Mouse (Mus musculus) stomach, postnatal 0 days (tissue): ENCODE measurements around the gene Serinc5. TPM values are rescaled to one million over a fixed set of nuclear protein-coding genes. Genes with fewer than 3 reads are reported as not detected.

ENCODE experiments used
- ATAC-seq: fragments of 200-750 bp; cut with Nextera tagmentation; 2 replicates; pipeline ENCODE4 v1.8.0; 2017; ENCODE audit not compliant: low FRiP score, low TSS enrichment
- DNase-seq: peaks from one replicate; pipeline ENCODE4 v3.0.0-alpha.2; 2016; ENCODE audit warnings: low spot score
- H3K27ac ChIP-seq: fragments of 300-500 bp; sonication (generic); replicated peaks from 2 replicates; pipeline ENCODE4 v1.5.1; 2014; ENCODE audit warnings: mild to moderate bottlenecking, control low read depth
- H3K27me3 ChIP-seq: fragments of 300-500 bp; sonication (generic); 2 replicates; pipeline ENCODE4 v1.6.1; 2014; ENCODE audit warnings: low read length; ENCODE audit not compliant: control insufficient read depth, insufficient read depth
- H3K36me3 ChIP-seq: fragments of 300-500 bp; sonication (generic); 2 replicates; pipeline ENCODE4 v1.6.1; 2014; ENCODE audit warnings: low read length, mixed read lengths; ENCODE audit not compliant: control insufficient read depth, insufficient read depth
- H3K4me1 ChIP-seq: fragments of 300-500 bp; sonication (generic); replicated peaks from 2 replicates; pipeline ENCODE4 v1.6.1; 2014; ENCODE audit warnings: antibody characterized with exemption; ENCODE audit not compliant: control insufficient read depth, insufficient read depth
- H3K4me2 ChIP-seq: fragments of 300-500 bp; sonication (generic); replicated peaks from 2 replicates; pipeline ENCODE4 v1.6.1; 2014; ENCODE audit warnings: low read depth, mild to moderate bottlenecking, control low read depth, moderate library complexity
- H3K4me3 ChIP-seq: fragments of 300-500 bp; sonication (generic); 2 replicates; pipeline ENCODE4 v1.5.1; 2014; ENCODE audit warnings: low read depth, low read length, control low read depth
- H3K9ac ChIP-seq: fragments of 300-500 bp; sonication (generic); 2 replicates; pipeline ENCODE4 v1.6.1; 2014; ENCODE audit warnings: mild to moderate bottlenecking, low read length, control low read depth, mixed read lengths
- H3K9me3 ChIP-seq: fragments of 300-500 bp; sonication (generic); 2 replicates; pipeline ENCODE4 v1.6.1; 2016; ENCODE audit warnings: low read length; ENCODE audit not compliant: control insufficient read depth
- CTCF ChIP-seq: IDR thresholded peaks from 2 replicates; pipeline ENCODE4 v1.5.1; 2016; ENCODE audit warnings: antibody characterized with exemption, low read depth, mild to moderate bottlenecking, moderate library complexity
- EP300 ChIP-seq: optimal IDR thresholded peaks from 2 replicates; pipeline ENCODE3; 2016; ENCODE audit warnings: antibody characterized with exemption
- WGBS: fragments of 180-500 bp; shearing (Covaris S2); extraction: QIAGEN DNeasy Blood & Tissue Kit; methylation state at CpG from one replicate; pipeline ENCODE4 v1.1.7; 2014; 5-methylcytosine and 5-hydroxymethylcytosine counted together
- polyA plus RNA-seq: library from polyadenylated mRNA; unstranded; fragments of >200 nt; fragmentation: Nextera tagmentation; extraction: Ambion mirVana; gene quantifications from 2 replicates; pipeline ENCODE4 v1.2.1, GENCODE M21; 2015

Serinc5 gene
- polyA plus RNA-seq, 1 experiment from 2014 or later, result 14.5 TPM

GRCm38 (mm10) chr13:92609486-92610310, 1.2 kb upstream of the Serinc5 start:
- Histone ChIP-seq H3K36me3 (no peaks in the 10 kb centered on the region), H3K9ac (peak overlapping the region; percentile 92), H3K4me1 (peaks cover 2% of the 10 kb centered on the region; the same call in 1 of the 2 replicates), H3K4me3 (peak overlapping the region; percentile 89), H3K27me3 (no peaks in the 10 kb centered on the region), H3K4me2 (peak overlapping the region; percentile 94), H3K27ac (peak overlapping the region; percentile 97), H3K9me3 (no peaks in the 10 kb centered on the region)
- peak; percentile 84 for DNase-seq
- TF ChIP-seq EP300 (no peak), CTCF (no peak)
- 8% methylated on average over 13 of the region's 13 CpGs for WGBS
- peak; percentile 74 for ATAC-seq

DNA sequence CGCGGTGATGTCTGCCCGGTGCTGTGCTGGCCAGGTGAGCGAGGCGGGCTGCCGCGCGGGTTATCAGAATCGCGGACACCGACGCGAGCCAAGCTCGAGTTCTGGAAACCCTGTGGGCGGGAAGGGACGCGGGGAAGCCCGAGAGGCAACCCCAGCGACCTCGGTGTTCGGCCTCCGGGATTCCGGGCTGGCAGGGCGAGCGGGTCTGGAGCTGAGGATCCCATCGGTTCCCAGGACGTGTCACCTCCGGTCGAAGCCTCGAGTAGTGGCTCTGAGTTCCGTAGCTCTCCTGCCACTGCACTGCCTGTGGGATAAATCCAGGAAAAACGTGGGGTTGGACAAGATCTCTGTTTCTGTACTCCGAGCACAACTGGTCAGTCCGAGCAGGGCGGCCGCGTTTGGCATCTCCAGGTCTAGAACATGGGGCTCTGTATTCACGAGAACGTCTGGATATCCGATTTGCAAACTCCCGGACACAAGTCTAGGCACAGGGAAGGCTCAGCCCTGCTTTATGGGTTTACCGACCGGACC, 428 bp downstream of the Serinc5 start:
- under 1% methylated on average over 43 of the region's 43 CpGs for WGBS
- peak overlapping the region; percentile 97 for H3K27ac ChIP-seq
- no peaks in the 10 kb centered on the region for H3K27me3 ChIP-seq
- peak overlapping the region; percentile 92 for H3K9ac ChIP-seq
- no peak for DNase-seq
- TF ChIP-seq EP300 (no peak), CTCF (no peak)
- peak overlapping the region; percentile 89 for H3K4me3 ChIP-seq
- H3K9me3 ChIP-seq, result no peaks in the 10 kb centered on the region
- peak overlapping the region; percentile 94 for H3K4me2 ChIP-seq
- no peaks in the 10 kb centered on the region for H3K36me3 ChIP-seq
- peaks cover 2% of the 10 kb centered on the region; the same call in 1 of the 2 replicates for H3K4me1 ChIP-seq
- peak; percentile 33 for ATAC-seq

DNA sequence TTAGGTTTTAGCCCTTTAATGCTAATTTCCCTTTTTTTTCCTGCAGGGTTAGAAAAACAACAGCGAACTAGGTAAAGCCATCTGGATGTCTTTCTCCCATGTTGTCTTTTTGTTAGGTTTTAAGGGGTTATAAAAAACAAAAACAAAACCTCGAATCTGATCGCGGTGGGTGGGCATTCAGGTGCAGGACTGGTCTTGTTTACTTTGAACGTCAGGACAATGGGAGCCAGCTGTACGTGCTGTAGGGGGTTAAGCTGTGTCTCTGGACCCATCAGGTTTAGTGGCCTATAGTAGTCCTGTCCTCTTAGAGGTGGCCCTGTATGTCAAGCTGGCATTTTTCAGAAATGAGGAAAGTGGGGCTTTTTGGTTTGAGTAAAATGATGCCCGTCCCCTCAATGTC, 1.0 kb downstream of the Serinc5 start:
- H3K9me3 ChIP-seq, result no peaks in the 10 kb centered on the region
- TF ChIP-seq EP300 (no peak), CTCF (no peak)
- no peaks in the 10 kb centered on the region for H3K36me3 ChIP-seq
- 9% methylated on average over 7 of the region's 7 CpGs for WGBS
- H3K4me2 ChIP-seq, result peak overlapping the region; percentile 94
- peak overlapping the region; percentile 92 for H3K9ac ChIP-seq
- DNase-seq (no peak), ATAC-seq (no peak)
- peak overlapping the region; percentile 97; the same call in 1 of the 2 replicates for H3K27ac ChIP-seq
- peak overlapping the region; percentile 89 for H3K4me3 ChIP-seq
- no peaks in the 10 kb centered on the region for H3K27me3 ChIP-seq
- peaks cover 2% of the 10 kb centered on the region; the same call in 1 of the 2 replicates for H3K4me1 ChIP-seq

GRCm38 (mm10) chr13:92613094-92613493, 2.2 kb downstream of the Serinc5 start:
- peak overlapping the region; percentile 75 for H3K27ac ChIP-seq
- ATAC-seq (peak; percentile 70), DNase-seq (peak; percentile 60)
- H3K4me3 ChIP-seq, result no peak overlapping the region
- no peak overlapping the region for H3K9ac ChIP-seq
- H3K9me3 ChIP-seq, result no peaks in the 10 kb centered on the region
- TF ChIP-seq EP300 (no peak), CTCF (no peak)
- peak overlapping the region; percentile 94 for H3K4me2 ChIP-seq
- peaks cover 2% of the 10 kb centered on the region; the same call in 1 of the 2 replicates for H3K4me1 ChIP-seq
- H3K27me3 ChIP-seq, result no peaks in the 10 kb centered on the region
- 50% methylated on average over 5 of the region's 5 CpGs for WGBS
- no peaks in the 10 kb centered on the region for H3K36me3 ChIP-seq

- 67% methylated on average over 5 of the region's 5 CpGs for WGBS
- 0 out of 2 replicates have a peak, but pooled peaks cover 2% of the 10 kb centered on the region for H3K4me1 ChIP-seq
- no peak overlapping the region for H3K4me3 ChIP-seq
- DNase-seq (no peak), ATAC-seq (no peak)
- H3K36me3 ChIP-seq, result no peaks in the 10 kb centered on the region
- no peak overlapping the region for H3K9ac ChIP-seq
- no peak overlapping the region for H3K27ac ChIP-seq
- no peaks in the 10 kb centered on the region for H3K9me3 ChIP-seq
- TF ChIP-seq CTCF (no peak), EP300 (no peak)
- H3K27me3 ChIP-seq, result no peaks in the 10 kb centered on the region
- H3K4me2 ChIP-seq, result no peak overlapping the region
Observed at GRCm38 (mm10) chr13:92615201-92615600, 4.3 kb downstream of the Serinc5 start.

DNA sequence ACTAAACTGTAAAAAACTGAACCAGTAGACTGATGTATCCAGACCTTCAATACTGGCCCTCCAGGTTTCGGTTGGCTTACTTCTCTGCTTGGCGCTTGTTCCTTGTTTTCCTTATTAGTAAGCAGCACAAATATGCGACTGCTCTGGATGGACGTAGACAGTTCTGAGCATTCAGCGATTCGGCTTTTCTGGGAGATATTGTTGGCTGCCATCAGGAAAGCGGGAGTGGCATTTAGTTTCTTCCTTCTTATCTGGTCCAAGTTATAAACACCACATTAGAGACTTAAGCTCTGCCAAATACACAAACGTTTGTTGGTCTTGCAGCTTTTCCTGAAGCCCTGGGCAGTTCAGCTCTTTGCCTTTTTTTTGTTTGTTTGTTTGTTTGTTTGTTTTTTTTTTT, 5.6 kb downstream of the Serinc5 start:
- Histone ChIP-seq H3K4me1 (0 out of 2 replicates have a peak, but pooled peaks cover 2% of the 10 kb centered on the region), H3K27ac (no peak overlapping the region), H3K4me2 (no peak overlapping the region), H3K4me3 (no peak overlapping the region), H3K27me3 (no peaks in the 10 kb centered on the region), H3K9me3 (no peaks in the 10 kb centered on the region), H3K36me3 (no peaks in the 10 kb centered on the region), H3K9ac (no peak overlapping the region)
- TF ChIP-seq EP300 (no peak), CTCF (no peak)
- ATAC-seq (no peak), DNase-seq (no peak)
- 81% methylated on average over 8 of the region's 8 CpGs for WGBS
